Comparison of ENCODE assay signal across 8 mouse cellular contexts in the genomic region with DNA sequence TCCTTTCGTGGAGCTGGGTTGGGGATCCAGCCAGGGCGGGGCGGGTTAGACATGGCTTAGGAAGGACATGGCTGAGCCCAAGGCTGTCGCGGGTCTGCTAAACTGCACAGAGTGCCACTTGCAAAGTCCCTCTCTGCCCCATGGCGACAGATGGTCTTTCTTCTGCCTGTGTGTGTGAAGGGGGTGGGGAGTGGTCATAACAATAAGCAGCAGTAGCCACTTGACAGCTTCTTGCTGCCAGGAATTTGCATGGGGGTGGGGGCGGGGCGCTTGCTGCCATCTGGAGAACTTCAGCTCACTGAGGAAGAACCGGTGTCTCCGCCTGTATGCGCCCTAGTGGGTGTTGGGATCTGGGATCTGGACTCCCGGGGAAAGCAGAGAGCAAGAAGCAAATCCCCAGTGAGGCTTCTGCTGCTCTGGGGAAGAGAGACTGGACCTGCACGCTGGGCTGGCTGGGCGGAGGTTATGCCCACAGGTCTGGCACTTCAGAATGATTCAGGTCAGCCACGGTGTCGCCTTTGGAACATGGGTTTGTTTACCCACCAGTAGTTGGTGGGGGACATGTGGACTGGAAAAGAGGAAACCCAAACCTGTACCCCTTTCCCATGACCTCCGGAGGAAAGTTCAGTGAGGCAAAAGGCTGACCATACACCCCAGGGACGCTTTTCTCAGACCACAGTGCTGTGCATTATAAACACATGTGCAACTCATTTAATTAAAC.
DNase-seq lines count a peak whose midpoint lies in the region; ATAC-seq lines count a peak whose summit lies in the region.

No protein-coding gene starts in this region.

- peak overlapping the region; percentile 62 for H3K4me2 ChIP-seq in hindbrain, embryonic 12.5 days (replicated peaks)

- peaks cover 14% of the 10 kb centered on the region for H3K4me1 ChIP-seq in hindbrain, embryonic 12.5 days

- H3K4me3 ChIP-seq in hindbrain, embryonic 12.5 days, result peak overlapping the region; percentile 32

- H3K27me3 ChIP-seq in hindbrain, embryonic 12.5 days, result no peaks in the 10 kb centered on the region

- H3K27ac ChIP-seq in hindbrain, embryonic 12.5 days, result peak overlapping the region; percentile 89

- H3K9me3 ChIP-seq in hindbrain, embryonic 12.5 days (replicated peaks), result no peaks in the 10 kb centered on the region

- intact Hi-C loops in left cerebral cortex, postnatal 10 days (cut with DNase I), result loop anchor here (5.0 kb wide), 1 partner anchor 260 kb away; the partner anchor contains the start of gene Marcks

- ATAC-seq in hindbrain, embryonic 12.5 days (ENCODE audit: low FRiP score), result peak; percentile 99
- ATAC-seq in megakaryocyte, adult 5-6 weeks (ENCODE audit: poor library complexity, severe bottlenecking), result 0 out of 2 replicates have a peak, but pooled peaks have one; percentile 43
- ATAC-seq in erythroid progenitor cell, adult 5-6 weeks (replicated peaks; ENCODE audit: low FRiP score, poor library complexity, severe bottlenecking), result no peak

- peak; percentile 67 for DNase-seq in R1 (ENCODE audit: low read depth, low spot score)
- DNase-seq in cerebellum, adult 9-11 months, result peak; percentile 79
- peak; percentile 11 to 18 for DNase-seq in frontal cortex, postnatal 14 days (ENCODE audit: low spot score in 2 of 2)
- peak; percentile 33 to 49 for DNase-seq in left cerebral cortex, postnatal 10 days (ENCODE audit: extremely low spot score in 1 of 2, low spot score in 2 of 2)
- peak; percentile 28 for DNase-seq in right cerebral cortex, postnatal 14 days

- H3K36me3 ChIP-seq in hindbrain, embryonic 12.5 days, result no peaks in the 10 kb centered on the region

- H3K9ac ChIP-seq in hindbrain, embryonic 12.5 days, result peak overlapping the region; percentile 47

- 2% methylated on average over 18 of the region's 18 CpGs for WGBS in hindbrain, embryonic 12.5 days

Comparison
In these comparisons a context has a peak if more than half of its experiments do, and no peak if none do; other contexts are left out.
1. DNase-seq: peak in every context shown above with its lines; median percentile 79 in cerebellum, adult 9-11 months; 67 in R1; 41 in left cerebral cortex, postnatal 10 days; 28 in right cerebral cortex, postnatal 14 days; 14 in frontal cortex, postnatal 14 days.